ENCODE assay signal across 11 mouse cellular contexts in the genomic region with DNA sequence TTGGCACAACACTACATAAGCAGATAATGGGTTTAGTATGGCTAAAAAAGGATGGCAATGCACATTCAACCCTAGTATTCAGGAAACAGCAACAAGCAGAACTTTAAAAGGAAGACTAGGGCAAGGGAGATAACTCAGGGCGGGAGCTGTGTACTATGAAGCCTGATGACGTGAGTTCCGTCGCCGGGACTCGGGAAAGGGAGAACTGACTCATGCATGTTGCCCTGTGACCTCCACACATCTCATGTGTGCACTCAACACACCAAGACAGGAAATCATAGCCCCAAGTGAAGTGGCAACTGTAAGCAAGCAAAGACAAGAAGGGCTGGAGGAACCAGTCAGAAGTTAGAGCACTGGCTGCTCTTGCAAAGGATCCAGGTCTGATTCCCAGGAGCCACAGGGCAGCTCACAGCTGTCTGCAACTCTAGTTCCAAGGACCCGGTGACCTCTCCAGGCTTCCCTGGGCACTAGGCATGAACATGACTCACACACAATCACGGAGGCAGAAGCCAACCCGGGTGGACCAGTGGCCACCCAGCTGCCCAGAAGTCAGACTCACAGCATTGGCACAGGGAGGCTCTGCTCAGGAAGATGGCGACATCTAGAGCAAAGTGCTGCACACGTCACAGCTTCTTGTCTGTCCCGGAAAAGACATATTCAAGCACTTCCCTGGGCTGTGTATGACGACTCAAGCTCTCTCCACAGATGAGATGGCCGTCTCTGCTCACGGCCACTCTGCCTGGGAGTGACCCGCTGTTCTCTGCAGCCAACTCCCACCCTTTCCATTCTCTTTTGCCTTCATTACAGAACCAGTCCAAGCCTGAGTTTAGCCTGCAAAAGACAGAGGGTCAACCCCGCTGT. TPM values are rescaled to one million over a fixed set of nuclear protein-coding genes. Genes with fewer than 3 reads are reported as not detected.
DNase-seq lines count a peak whose midpoint lies in the region; ATAC-seq and TF ChIP-seq lines count a peak whose summit lies in the region.
"Had no signal": no experiment of that assay in that cellular context is flagged by ENCODE, and none has a peak within 500 bp of the region (broad histone marks: within the 10 kb centered on the region; RNA-seq: fewer than 3 reads in every experiment).

No protein-coding gene starts in this region.

- ATAC-seq in Patski: peak; percentile 84
- 0 out of 2 replicates have a peak, but pooled peaks have one; percentile 21 for ATAC-seq in megakaryocyte-erythroid progenitor cell, adult 5-6 weeks (replicated peaks; ENCODE audit: low FRiP score, low TSS enrichment, poor library complexity, severe bottlenecking)
- ATAC-seq: midbrain, embryonic 16.5 days had no signal

- no peak for TF ChIP-seq CTCF in Patski (IDR thresholded peaks at IDR 0.05)

- in situ Hi-C loops in Patski (cut with MboI; ENCODE audit: low pct_unique_long_range_greater_than_20kb): no loop called here

- CTCF ChIA-PET in Patski (lab: Charles Lee): interaction anchor here (0.9 to 2.3 kb wide), 3 partner anchors 9 to 38 kb away, joined by 3 to 10 read pairs (median 5); no protein-coding TSS in a partner anchor

- no peaks in the 10 kb centered on the region for H3K27me3 ChIP-seq in Patski
- H3K27me3 ChIP-seq: heart, embryonic 13.5 days; limb, embryonic 12.5 days had no signal

- POLR2A ChIA-PET in Patski (lab: Charles Lee): interaction anchor here (0.7 kb wide), 1 partner anchor 23 kb away, joined by 3 read pairs; no protein-coding TSS in a partner anchor

- peak; percentile 55 for DNase-seq in kidney, adult 9 months
- no peak for DNase-seq in kidney, postnatal 14 days
- no peak for DNase-seq in Patski (ENCODE audit: low read depth, low spot score)
- DNase-seq in gastrocnemius, adult 18-20 months (ENCODE audit: low spot score): peak; percentile 56
- no peak for DNase-seq in urinary bladder, postnatal 10 days (ENCODE audit: low spot score)
- no peak for DNase-seq in cerebellum, postnatal 36 days
- no peak for DNase-seq in urinary bladder, postnatal 25 days (ENCODE audit: low spot score)

RNA-seq across cellular contexts. Expression of a gene that starts 35.3 kb away (rescaled TPM):
- polyA plus RNA-seq in Patski (2021): 1.5 TPM
- total RNA-seq in gastrocnemius, adult 18-20 months (2021): not detected
- 1.1 TPM in 1 of 2 replicates, not detected in the other for total RNA-seq in megakaryocyte-erythroid progenitor cell, adult 5-6 weeks (2014; fragmentation: Nextera tagmentation)
- 0.09 and 0.27 TPM in 2 replicates for total RNA-seq in megakaryocyte-erythroid progenitor cell, adult 5-6 weeks (2017)

RNA-seq across cellular contexts. Expression of a gene that starts 35.8 kb away (rescaled TPM):
- polyA plus RNA-seq in Patski (2021): 99.6 TPM
- 10 to 100 TPM; 11.4 to 12.3 TPM for total RNA-seq in gastrocnemius, adult 18-20 months (2021)
- 87.1 and 88.5 TPM in 2 replicates for total RNA-seq in megakaryocyte-erythroid progenitor cell, adult 5-6 weeks (2014; fragmentation: Nextera tagmentation)
- total RNA-seq in megakaryocyte-erythroid progenitor cell, adult 5-6 weeks (2017): 142 and 145 TPM in 2 replicates

Comparison
In these comparisons a context has a peak if more than half of its experiments do, and no peak if none do; other contexts are left out.
1. DNase-seq: peak in kidney, adult 9 months (single experiment) and gastrocnemius, adult 18-20 months (single experiment); none in kidney, postnatal 14 days (single experiment), Patski (single experiment), urinary bladder, postnatal 10 days (single experiment), cerebellum, postnatal 36 days (0 of 2) and urinary bladder, postnatal 25 days (single experiment).
2. RNA of a gene that starts 35.8 kb away (total RNA-seq): 87.1 to 145 TPM in megakaryocyte-erythroid progenitor cell, adult 5-6 weeks; 11.4 to 12.3 TPM in gastrocnemius, adult 18-20 months; every median in the first group is over 4 times any median in the second.